Mouse (Mus musculus) gastrocnemius, adult 2 months (tissue): Measurements from ENCODE around the gene Pde11a. TPM values are rescaled to one million over a fixed set of nuclear protein-coding genes. Genes with fewer than 3 reads are reported as not detected.

Source experiments
- DNase-seq: peaks from one replicate; pipeline ENCODE4 v3.0.0; 2022
- H3K27ac ChIP-seq: fragments of 200-600 bp; 2 replicates; pipeline ENCODE4 v1.8.1; 2022; ENCODE audit warnings: mild to moderate bottlenecking
- H3K4me3 ChIP-seq: fragments of 200-600 bp; 2 replicates; pipeline ENCODE4 v1.8.1; 2022; ENCODE audit warnings: mild to moderate bottlenecking, moderate library complexity
- CTCF ChIP-seq: fragments of 200-600 bp; IDR thresholded peaks from 2 replicates; pipeline ENCODE4 v1.8.1; 2022; ENCODE audit warnings: antibody characterized with exemption, mild to moderate bottlenecking, moderate library complexity
- intact Hi-C: fragments of 180-260 bp; cut with DNase I; formaldehyde crosslinking; loops from one replicate; pipeline ENCODE4 v1.15.1; 2025
- total RNA-seq, 2 experiments: library from RNA; stranded (reverse); gene quantifications; 2 replicates each; pipeline ENCODE4 v1.2.3; 2021

Pde11a gene
- total RNA-seq, 2 experiments from 2014 or later: 0.17 to 0.33 TPM

GRCm38 (mm10) chr2:76283378-76284132 lies 55.0 kb downstream of the Pde11a start:
- H3K4me3 ChIP-seq: no peak overlapping the region
- intact Hi-C loops: no loop called here
- no peak for DNase-seq
- no peak for TF ChIP-seq CTCF
- H3K27ac ChIP-seq: no peak overlapping the region

- no peak overlapping the region for H3K27ac ChIP-seq
- no peak for TF ChIP-seq CTCF
- no peak overlapping the region for H3K4me3 ChIP-seq
- intact Hi-C loops: no loop called here
- no peak for DNase-seq
Measured at GRCm38 (mm10) chr2:76269494-76269893, 69.1 kb downstream of the Pde11a start.

- TF ChIP-seq CTCF: no peak
- intact Hi-C loops: no loop called here
- no peak overlapping the region for H3K27ac ChIP-seq
- H3K4me3 ChIP-seq: no peak overlapping the region
- DNase-seq: no peak
Measured at GRCm38 (mm10) chr2:76267335-76267734, 71.2 kb downstream of the Pde11a start.

GRCm38 (mm10) chr2:76266622-76267021 lies 72.0 kb downstream of the Pde11a start:
- TF ChIP-seq CTCF: no peak
- DNase-seq: no peak
- peak overlapping the region; percentile 46 for H3K4me3 ChIP-seq
- no peak overlapping the region for H3K27ac ChIP-seq
- intact Hi-C loops: no loop called here

GRCm38 (mm10) chr2:76264258-76264657 lies 74.3 kb downstream of the Pde11a start:
- Histone ChIP-seq H3K4me3 (no peak overlapping the region), H3K27ac (no peak overlapping the region)
- DNase-seq: no peak
- TF ChIP-seq CTCF: no peak
- intact Hi-C loops: no loop called here

- no peak overlapping the region for H3K27ac ChIP-seq
- DNase-seq: no peak
- TF ChIP-seq CTCF: no peak
- intact Hi-C loops: no loop called here
- no peak overlapping the region for H3K4me3 ChIP-seq
Measured at GRCm38 (mm10) chr2:76262661-76263060, 75.9 kb downstream of the Pde11a start.

- Histone ChIP-seq H3K27ac (no peak overlapping the region), H3K4me3 (no peak overlapping the region)
- peak; percentile 49 for DNase-seq
- TF ChIP-seq CTCF: peak; percentile 80
- intact Hi-C loops: no loop called here
Measured at GRCm38 (mm10) chr2:76254833-76255232, 83.7 kb downstream of the Pde11a start.

- no peak for DNase-seq
- no peak overlapping the region for H3K4me3 ChIP-seq
- no peak for TF ChIP-seq CTCF
- intact Hi-C loops: no loop called here
- no peak overlapping the region for H3K27ac ChIP-seq
Measured at GRCm38 (mm10) chr2:76251379-76251778, 87.2 kb downstream of the Pde11a start.

- intact Hi-C loops: no loop called here
- H3K4me3 ChIP-seq: no peak overlapping the region
- TF ChIP-seq CTCF: no peak
- no peak overlapping the region for H3K27ac ChIP-seq
- no peak for DNase-seq
Measured at GRCm38 (mm10) chr2:76248242-76248641, 90.3 kb downstream of the Pde11a start.

GRCm38 (mm10) chr2:76239175-76239574 lies 99.4 kb downstream of the Pde11a start:
- H3K4me3 ChIP-seq: no peak overlapping the region
- TF ChIP-seq CTCF: no peak
- H3K27ac ChIP-seq: no peak overlapping the region
- DNase-seq: no peak
- intact Hi-C loops: no loop called here

GRCm38 (mm10) chr2:76238496-76238895 lies 100.1 kb downstream of the Pde11a start:
- Histone ChIP-seq H3K4me3 (no peak overlapping the region), H3K27ac (no peak overlapping the region)
- intact Hi-C loops: no loop called here
- no peak for DNase-seq
- TF ChIP-seq CTCF: no peak

- no peak for TF ChIP-seq CTCF
- no peak for DNase-seq
- intact Hi-C loops: no loop called here
- no peak overlapping the region for H3K4me3 ChIP-seq
- H3K27ac ChIP-seq: no peak overlapping the region
Measured at GRCm38 (mm10) chr2:76237638-76238420, 100.7 kb downstream of the Pde11a start.

GRCm38 (mm10) chr2:76220364-76221108 lies 118.0 kb downstream of the Pde11a start:
- intact Hi-C loops: no loop called here
- H3K27ac ChIP-seq: no peak overlapping the region
- no peak for TF ChIP-seq CTCF
- DNase-seq: no peak
- no peak overlapping the region for H3K4me3 ChIP-seq
